Mouse (Mus musculus): Measurements from ENCODE around the gene Meioc.

- no peak for TF ChIP-seq ZNF384 (IDR thresholded peaks at IDR 0.05; ENCODE audit: low read depth, low read length)
- no peak for TF ChIP-seq CHD2 (IDR thresholded peaks at IDR 0.05; ENCODE audit: low read depth, low read length)
- no peak for TF ChIP-seq ZC3H11A (IDR thresholded peaks at IDR 0.05; ENCODE audit: borderline replicate concordance, low read depth, low read length)
- TF ChIP-seq HCFC1 (IDR thresholded peaks at IDR 0.05; ENCODE audit: borderline replicate concordance, insufficient read depth, low read length): no peak
- TF ChIP-seq MAFK (IDR thresholded peaks at IDR 0.05; ENCODE audit: insufficient read depth, low read depth, low read length): no peak
Measured at GRCm38 (mm10) chr11:102665151-102665550, 1.6 kb downstream of the Meioc start.
